Mouse (Mus musculus) embryonic facial prominence, embryonic 15.5 days (tissue): Measurements from ENCODE around the gene Cdca5. TPM values are rescaled to one million over a fixed set of nuclear protein-coding genes. Genes with fewer than 3 reads are reported as not detected.

ENCODE experiments used
- ATAC-seq: fragments of 200-750 bp; cut with Nextera tagmentation; 2 replicates; pipeline ENCODE4 v1.8.0; 2017; ENCODE audit warnings: low read depth, moderate TSS enrichment; ENCODE audit not compliant: insufficient number of reproducible peaks, low FRiP score, low TSS enrichment
- H3K27ac ChIP-seq: fragments of 300-500 bp; sonication (generic); replicated peaks from 2 replicates; pipeline ENCODE4 v1.5.1; 2015; ENCODE audit warnings: mild to moderate bottlenecking, inconsistent platforms
- H3K27me3 ChIP-seq: fragments of 300-500 bp; sonication (generic); 2 replicates; pipeline ENCODE4 v1.6.1; 2015; ENCODE audit warnings: inconsistent platforms
- H3K36me3 ChIP-seq: fragments of 300-500 bp; sonication (generic); 2 replicates; pipeline ENCODE4 v1.6.1; 2015; ENCODE audit warnings: mild to moderate bottlenecking, inconsistent platforms
- H3K4me1 ChIP-seq: fragments of 300-500 bp; sonication (generic); 2 replicates; pipeline ENCODE4 v1.6.1; 2015; ENCODE audit warnings: inconsistent platforms
- H3K4me2 ChIP-seq: fragments of 300-500 bp; sonication (generic); replicated peaks from 2 replicates; pipeline ENCODE4 v1.6.1; 2015; ENCODE audit warnings: mild to moderate bottlenecking, inconsistent platforms
- H3K4me3 ChIP-seq: fragments of 300-500 bp; sonication (generic); replicated peaks from 2 replicates; pipeline ENCODE4 v1.5.1; 2015; ENCODE audit warnings: mild to moderate bottlenecking, inconsistent platforms
- H3K9ac ChIP-seq: fragments of 300-500 bp; sonication (generic); 2 replicates; pipeline ENCODE4 v1.6.1; 2015; ENCODE audit warnings: inconsistent platforms
- H3K9me3 ChIP-seq: fragments of 300-500 bp; sonication (generic); replicated peaks from 2 replicates; pipeline ENCODE4 v1.6.1; 2016; ENCODE audit warnings: inconsistent platforms
- WGBS: fragments of 180-500 bp; shearing (Covaris S2); methylation state at CpG from one replicate; pipeline ENCODE4 v1.1.7; 2015; 5-methylcytosine and 5-hydroxymethylcytosine counted together
- polyA plus RNA-seq: library from polyadenylated mRNA; unstranded; fragments of >200 nt; fragmentation: Nextera tagmentation; extraction: Ambion mirVana; gene quantifications from 2 replicates; pipeline ENCODE4 v1.2.1, GENCODE M21; 2015

Cdca5 gene
- polyA plus RNA-seq, 1 experiment from 2014 or later = 29.0 TPM

DNA sequence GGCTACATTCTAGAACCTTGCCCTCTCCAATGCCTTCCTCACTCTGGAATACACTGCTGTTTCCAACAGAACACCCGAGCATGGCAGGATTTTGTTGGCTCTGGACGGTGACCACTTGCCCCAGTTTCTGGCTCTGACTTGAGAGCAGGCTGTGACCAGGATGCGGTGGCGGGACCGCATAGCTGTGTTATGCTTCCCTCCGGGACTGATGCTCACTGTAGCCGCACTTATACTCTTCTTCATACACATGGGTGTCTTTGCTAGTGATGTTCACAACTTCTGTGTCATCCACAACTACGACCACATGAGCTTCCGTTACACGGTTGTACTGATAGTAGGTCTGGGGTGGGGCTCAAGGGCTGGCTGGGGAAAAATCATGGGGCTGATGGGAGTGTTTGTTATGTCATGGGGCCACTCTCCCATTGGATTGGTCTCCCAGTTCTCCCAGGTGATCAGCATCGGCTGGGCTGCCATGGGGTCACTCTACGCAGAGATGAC lies 4.8 kb upstream of the Cdca5 start, which contains the start of gene Tmem262:
TSS of gene Tmem262 (plus strand) at position 51 of the 498 bp plus-strand sequence.
- Histone ChIP-seq H3K4me2 (no peak within 1 kb of the TSS), H3K27me3 (no peaks in the 10 kb centered on the region), H3K4me3 (no peak within 1 kb of the TSS), H3K9ac (no peak within 1 kb of the TSS), H3K36me3 (peaks cover 34% of the 10 kb centered on the region), H3K9me3 (no peaks in the 10 kb centered on the region), H3K27ac (no peak within 1 kb of the TSS), H3K4me1 (peaks cover 24% of the 10 kb centered on the region)
- ATAC-seq = no peak
- 92% methylated on average over 12 of the region's 12 CpGs for WGBS

- no peaks in the 10 kb centered on the region for H3K27me3 ChIP-seq
- 83% methylated on average over 9 of the region's 9 CpGs for WGBS
- H3K4me2 ChIP-seq = no peak within 1 kb of the TSS
- peaks cover 35% of the 10 kb centered on the region for H3K36me3 ChIP-seq
- no peak within 1 kb of the TSS for H3K27ac ChIP-seq
- H3K9me3 ChIP-seq = no peaks in the 10 kb centered on the region
- H3K4me3 ChIP-seq = peak within 1 kb of the TSS; percentile 15; the same call in 1 of the 2 replicates
- peaks cover 24% of the 10 kb centered on the region for H3K4me1 ChIP-seq
- H3K9ac ChIP-seq = 0 out of 2 replicates have a peak within 1 kb of the TSS, but pooled peaks have one; percentile 12
- no peak for ATAC-seq
Measured at GRCm38 (mm10) chr19:6082156-6082555, 2.6 kb upstream of the Cdca5 start, which contains the start of gene Gm28374. Gene Gm28374 (minus strand): TSS chr19:6082256.

- peaks cover 24% of the 10 kb centered on the region for H3K4me1 ChIP-seq
- peak; percentile 48; the same call in 1 of the 2 replicates for ATAC-seq
- H3K9ac ChIP-seq = peak overlapping the region; percentile 60
- H3K36me3 ChIP-seq = peaks cover 54% of the 10 kb centered on the region
- no peaks in the 10 kb centered on the region for H3K9me3 ChIP-seq
- peak overlapping the region; percentile 80 for H3K27ac ChIP-seq
- peak overlapping the region; percentile 60 for H3K4me3 ChIP-seq
- H3K4me2 ChIP-seq = peak overlapping the region; percentile 78
- no peaks in the 10 kb centered on the region for H3K27me3 ChIP-seq
- 0% methylated on average over 17 of the region's 17 CpGs for WGBS
Measured at GRCm38 (mm10) chr19:6085417-6085879, 665 bp downstream of the Cdca5 start.

DNA sequence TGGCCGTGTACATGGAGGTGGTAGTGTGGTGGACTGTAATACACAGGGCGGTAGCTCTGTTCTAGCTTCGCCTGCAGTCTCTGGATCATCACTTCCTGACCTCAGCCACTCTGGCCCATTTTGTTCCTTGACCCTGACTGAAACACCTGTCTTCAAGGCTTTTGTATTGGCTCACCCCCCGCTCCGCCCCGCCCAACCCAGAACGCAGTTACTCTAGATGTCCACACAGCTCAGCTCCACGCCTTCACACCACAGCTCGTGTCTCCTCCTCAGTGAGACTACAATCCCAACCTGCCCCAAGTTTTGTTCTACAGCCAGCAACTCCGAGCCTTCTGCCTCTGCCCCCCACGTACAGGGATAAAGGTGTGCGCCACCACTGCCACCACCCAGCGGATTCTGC lies 4.1 kb downstream of the Cdca5 start:
- Histone ChIP-seq H3K9ac (no peak overlapping the region), H3K4me3 (no peak overlapping the region), H3K36me3 (peaks cover 50% of the 10 kb centered on the region), H3K4me2 (no peak overlapping the region), H3K4me1 (peaks cover 17% of the 10 kb centered on the region), H3K9me3 (no peaks in the 10 kb centered on the region), H3K27me3 (no peaks in the 10 kb centered on the region), H3K27ac (no peak overlapping the region)
- whole genome bisulfite sequencing = 94% methylated on average over 13 of the region's 13 CpGs
- no peak for ATAC-seq

DNA sequence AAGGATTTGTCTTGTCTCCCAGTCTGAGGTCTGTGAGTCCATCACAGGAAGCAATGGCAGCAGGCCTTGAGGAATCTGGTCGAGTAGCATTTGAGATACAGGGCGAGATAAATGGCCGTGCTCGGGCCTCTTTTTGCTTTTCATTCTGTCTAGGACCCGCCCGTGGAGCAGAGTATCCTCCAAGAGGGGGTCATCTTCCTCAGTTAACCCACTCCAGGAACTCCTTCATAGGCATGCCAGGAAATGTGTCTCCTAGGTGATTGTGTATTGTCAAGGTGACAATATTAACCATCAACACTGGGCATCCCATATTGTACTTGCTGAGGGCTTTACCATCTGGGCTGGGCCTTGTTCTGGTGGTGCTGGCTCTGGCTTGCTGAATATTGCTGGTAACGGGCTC lies 9.3 kb downstream of the Cdca5 start, which contains the start of gene AC131692.1:
TSS of gene AC131692.1 (plus strand) at position 301 of the 400 bp plus-strand sequence.
- Histone ChIP-seq H3K27me3 (no peaks in the 10 kb centered on the region), H3K9ac (no peak within 1 kb of the TSS), H3K4me2 (no peak within 1 kb of the TSS), H3K4me1 (no peaks in the 10 kb centered on the region), H3K36me3 (peaks cover 56% of the 10 kb centered on the region), H3K4me3 (no peak within 1 kb of the TSS), H3K27ac (no peak within 1 kb of the TSS), H3K9me3 (no peaks in the 10 kb centered on the region)
- no peak for ATAC-seq
- 92% methylated on average over 7 of the region's 7 CpGs for WGBS

GRCm38 (mm10) chr19:6097847-6098246 lies 13.1 kb downstream of the Cdca5 start:
- no peak overlapping the region for H3K9ac ChIP-seq
- peaks cover 22% of the 10 kb centered on the region; the same call in 1 of the 2 replicates for H3K36me3 ChIP-seq
- no peaks in the 10 kb centered on the region for H3K9me3 ChIP-seq
- no peak for ATAC-seq
- WGBS = 83% methylated on average over 3 of the region's 3 CpGs
- no peak overlapping the region for H3K4me3 ChIP-seq
- H3K4me1 ChIP-seq = no peaks in the 10 kb centered on the region
- H3K27me3 ChIP-seq = no peaks in the 10 kb centered on the region
- H3K27ac ChIP-seq = no peak overlapping the region
- no peak overlapping the region for H3K4me2 ChIP-seq

GRCm38 (mm10) chr19:6101186-6101585 lies 16.4 kb downstream of the Cdca5 start:
- WGBS = 30% methylated on average over 6 of the region's 6 CpGs
- Histone ChIP-seq H3K36me3 (0 out of 2 replicates have a peak, but pooled peaks cover 5% of the 10 kb centered on the region), H3K4me1 (no peaks in the 10 kb centered on the region), H3K27me3 (no peaks in the 10 kb centered on the region), H3K27ac (no peak overlapping the region), H3K4me3 (no peak overlapping the region), H3K9me3 (no peaks in the 10 kb centered on the region), H3K4me2 (no peak overlapping the region), H3K9ac (no peak overlapping the region)
- no peak for ATAC-seq

DNA sequence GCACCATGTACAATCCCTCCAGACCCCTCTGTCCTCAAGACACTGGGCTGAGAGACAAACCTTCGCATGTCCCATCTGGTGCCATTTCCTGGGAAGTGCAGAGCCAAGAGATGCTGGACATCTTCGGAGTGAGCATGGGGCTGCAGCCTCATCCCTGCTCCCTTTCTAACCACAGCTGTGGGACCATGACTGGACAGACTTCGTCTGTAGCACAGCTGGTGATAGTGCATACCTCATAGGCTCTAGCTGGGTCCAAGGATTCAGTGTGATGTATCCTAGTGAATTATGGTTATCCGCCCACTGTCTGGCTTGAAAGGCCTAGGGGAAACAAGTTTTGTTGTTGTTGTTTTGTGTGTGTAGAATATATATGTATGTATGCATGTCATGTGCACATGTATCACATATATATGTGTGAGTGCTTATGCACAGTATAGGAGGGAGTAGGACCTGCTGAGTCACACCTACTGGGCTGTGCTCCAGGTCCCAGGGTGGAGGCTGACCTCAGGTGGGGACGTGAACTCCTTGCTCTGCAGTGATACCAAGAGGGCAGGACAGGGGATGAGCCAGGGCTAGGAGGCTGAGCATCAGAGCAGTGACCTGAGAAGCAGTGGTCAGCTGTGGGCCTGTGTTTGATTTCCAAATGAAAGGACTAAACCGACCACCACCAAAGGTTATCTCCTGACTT lies 17.5 kb downstream of the Cdca5 start:
- H3K4me3 ChIP-seq = no peak overlapping the region
- no peaks in the 10 kb centered on the region for H3K9me3 ChIP-seq
- no peak overlapping the region for H3K4me2 ChIP-seq
- H3K27ac ChIP-seq = no peak overlapping the region
- no peaks in the 10 kb centered on the region for H3K4me1 ChIP-seq
- WGBS = 71% methylated on average over 6 of the region's 6 CpGs
- no peaks in the 10 kb centered on the region for H3K27me3 ChIP-seq
- H3K36me3 ChIP-seq = 0 out of 2 replicates have a peak, but pooled peaks cover 5% of the 10 kb centered on the region
- no peak for ATAC-seq
- H3K9ac ChIP-seq = no peak overlapping the region

GRCm38 (mm10) chr19:6104476-6104875 lies 19.7 kb downstream of the Cdca5 start:
- ATAC-seq = no peak
- Histone ChIP-seq H3K9me3 (no peaks in the 10 kb centered on the region), H3K4me1 (no peaks in the 10 kb centered on the region), H3K27ac (no peak overlapping the region), H3K4me3 (no peak overlapping the region), H3K36me3 (no peaks in the 10 kb centered on the region), H3K9ac (no peak overlapping the region), H3K4me2 (no peak overlapping the region), H3K27me3 (no peaks in the 10 kb centered on the region)
- 74% methylated on average over 4 of the region's 4 CpGs for WGBS

GRCm38 (mm10) chr19:6105586-6105985 lies 20.8 kb downstream of the Cdca5 start, which contains the start of gene Naaladl1:
Gene Naaladl1 (plus strand): TSS chr19:6105782.
- H3K9ac ChIP-seq = no peak within 1 kb of the TSS
- H3K36me3 ChIP-seq = no peaks in the 10 kb centered on the region
- H3K27ac ChIP-seq = no peak within 1 kb of the TSS
- H3K27me3 ChIP-seq = no peaks in the 10 kb centered on the region
- no peak within 1 kb of the TSS for H3K4me3 ChIP-seq
- WGBS = 88% methylated on average over 7 of the region's 7 CpGs
- no peak for ATAC-seq
- H3K9me3 ChIP-seq = no peaks in the 10 kb centered on the region
- no peak within 1 kb of the TSS for H3K4me2 ChIP-seq
- no peaks in the 10 kb centered on the region for H3K4me1 ChIP-seq

DNA sequence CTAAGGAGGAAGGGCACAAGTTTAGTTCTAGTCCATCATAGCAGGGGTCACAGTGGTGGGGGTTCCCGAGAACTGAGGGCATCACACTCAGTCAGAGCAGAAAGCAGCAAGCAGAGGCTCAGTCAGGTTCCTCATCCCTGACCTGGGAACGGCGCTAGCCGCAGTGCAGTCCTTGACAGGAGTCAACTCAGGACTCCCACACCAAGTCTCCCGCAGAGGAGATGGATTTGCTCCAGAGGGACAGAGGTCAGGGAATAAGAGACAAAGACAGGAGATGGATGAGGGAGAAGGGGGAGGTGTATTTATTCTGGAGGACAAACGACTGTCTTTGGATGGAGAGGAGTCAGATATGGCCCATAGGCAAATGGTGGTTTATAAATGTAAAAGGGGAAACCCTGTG lies 28.3 kb downstream of the Cdca5 start:
- no peak for ATAC-seq
- Histone ChIP-seq H3K9me3 (no peaks in the 10 kb centered on the region), H3K36me3 (peaks cover 25% of the 10 kb centered on the region), H3K4me3 (no peak overlapping the region), H3K27ac (no peak overlapping the region), H3K4me1 (peaks cover 18% of the 10 kb centered on the region), H3K9ac (no peak overlapping the region), H3K4me2 (no peak overlapping the region), H3K27me3 (no peaks in the 10 kb centered on the region)
- 74% methylated on average over 6 of the region's 6 CpGs for WGBS
